Mouse (Mus musculus) c-Kit-positive CD71-positive TER-119-positive erythroid progenitor cells, embryonic 14.5 days (primary cell): ENCODE results near the gene Slc48a1.

Experiments
- DNase-seq: peaks from one replicate; pipeline ENCODE4 v3.0.0-alpha.2; 2013; ENCODE audit warnings: low spot score

Gene Slc48a1

GRCm38 (mm10) chr15:97826588-97827261 is 48.4 kb downstream of the Slc48a1 start:
- DNase-seq, result no peak

GRCm38 (mm10) chr15:97827401-97827800 is 49.1 kb downstream of the Slc48a1 start:
- no peak for DNase-seq

- no peak for DNase-seq
Measured at GRCm38 (mm10) chr15:97828221-97828842, 50.0 kb downstream of the Slc48a1 start.

- no peak for DNase-seq
Measured at GRCm38 (mm10) chr15:97828901-97829338, 50.6 kb downstream of the Slc48a1 start.

- DNase-seq, result no peak
Measured at GRCm38 (mm10) chr15:97829432-97829831, 51.1 kb downstream of the Slc48a1 start.

- no peak for DNase-seq
Measured at GRCm38 (mm10) chr15:97830253-97830787, 52.0 kb downstream of the Slc48a1 start.

GRCm38 (mm10) chr15:97830788-97831241 is 52.5 kb downstream of the Slc48a1 start:
- DNase-seq, result no peak

GRCm38 (mm10) chr15:97831242-97831986 is 53.1 kb downstream of the Slc48a1 start:
- DNase-seq, result no peak

- no peak for DNase-seq
Measured at GRCm38 (mm10) chr15:97831987-97832640, 53.8 kb downstream of the Slc48a1 start.

GRCm38 (mm10) chr15:97832764-97833479 is 54.6 kb downstream of the Slc48a1 start:
- no peak for DNase-seq

GRCm38 (mm10) chr15:97836153-97836893 is 58.0 kb downstream of the Slc48a1 start:
- no peak for DNase-seq

GRCm38 (mm10) chr15:97836894-97837247 is 58.6 kb downstream of the Slc48a1 start:
- no peak for DNase-seq

GRCm38 (mm10) chr15:97837491-97838061 is 59.3 kb downstream of the Slc48a1 start:
- DNase-seq, result no peak

GRCm38 (mm10) chr15:97838395-97838794 is 60.1 kb downstream of the Slc48a1 start:
- no peak for DNase-seq

- DNase-seq, result no peak
Measured at GRCm38 (mm10) chr15:97839012-97839411, 60.7 kb downstream of the Slc48a1 start.

GRCm38 (mm10) chr15:97839473-97839872 is 61.2 kb downstream of the Slc48a1 start:
- DNase-seq, result no peak

GRCm38 (mm10) chr15:97839991-97840455 is 61.7 kb downstream of the Slc48a1 start:
- DNase-seq, result no peak

GRCm38 (mm10) chr15:97840781-97841180 is 62.5 kb downstream of the Slc48a1 start:
- no peak for DNase-seq

GRCm38 (mm10) chr15:97841383-97841782 is 63.1 kb downstream of the Slc48a1 start:
- no peak for DNase-seq

- DNase-seq, result no peak
Measured at GRCm38 (mm10) chr15:97842058-97842457, 63.7 kb downstream of the Slc48a1 start.
